17 mouse cellular contexts compared by ENCODE assay signal in the genomic region with DNA sequence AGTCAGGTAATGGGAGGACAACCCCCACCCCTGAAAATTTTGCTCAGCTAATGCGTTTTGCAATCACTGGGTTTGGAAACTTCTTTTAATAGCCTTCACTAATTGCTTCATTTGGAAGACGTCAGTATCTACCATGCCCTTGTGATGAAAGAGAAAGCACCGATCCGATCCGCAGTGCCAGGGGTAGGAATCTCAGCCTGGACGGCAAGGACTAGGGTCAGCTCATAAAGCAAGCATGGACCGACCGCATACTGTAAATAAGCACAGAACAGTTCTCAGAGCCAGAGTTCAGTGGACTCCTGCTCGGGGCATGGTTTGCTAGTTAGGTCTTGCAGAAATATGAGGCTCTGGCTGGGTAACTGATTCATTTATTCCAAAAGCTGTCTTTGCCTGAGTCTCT.
DNase-seq lines count a peak whose midpoint lies in the region; TF ChIP-seq lines count a peak whose summit lies in the region.
"Had no signal": no experiment of that assay in that cellular context is flagged by ENCODE, and none has a peak within 500 bp of the region (broad histone marks: within the 10 kb centered on the region; RNA-seq: fewer than 3 reads in every experiment).

No protein-coding gene starts in this region.

- 82% methylated on average over 9 of the region's 9 CpGs for WGBS in heart, embryonic 10.5 days
- WGBS in hindbrain, embryonic 10.5 days, result 90% methylated on average over 9 of the region's 9 CpGs

- 0 out of 2 replicates have a peak, but pooled peaks cover 6% of the 10 kb centered on the region for H3K27me3 ChIP-seq in heart, embryonic 10.5 days (ENCODE audit: insufficient read depth, poor library complexity, severe bottlenecking)
- no peaks in the 10 kb centered on the region for H3K27me3 ChIP-seq in myocyte (ENCODE audit: control insufficient read depth, insufficient read depth, insufficient read length)
- H3K27me3 ChIP-seq in hindbrain, embryonic 10.5 days (ENCODE audit: insufficient read depth, poor library complexity, severe bottlenecking), result no peaks in the 10 kb centered on the region
- H3K27me3 ChIP-seq: embryonic facial prominence, embryonic 12.5 days; heart, embryonic 15.5 days; liver, embryonic 12.5 days; midbrain, embryonic 15.5 days had no signal

- no peak overlapping the region for H3K4me3 ChIP-seq in heart, embryonic 10.5 days
- no peak overlapping the region for H3K4me3 ChIP-seq in myocyte
- no peak overlapping the region for H3K4me3 ChIP-seq in hindbrain, embryonic 10.5 days
- H3K4me3 ChIP-seq: embryonic facial prominence, embryonic 12.5 days; heart, embryonic 15.5 days; layer of hippocampus, adult 2 months; liver, embryonic 12.5 days; midbrain, embryonic 15.5 days had no signal

- DNase-seq in heart, embryonic 10.5 days (ENCODE audit: low spot score), result peak; percentile 52
- DNase-seq in heart, adult 8-10 months (ENCODE audit: low spot score), result no peak
- peak; percentile 10 for DNase-seq in adrenal gland, postnatal 25 days
- DNase-seq in kidney, adult 9 months, result peak; percentile 74
- DNase-seq in cerebellum, adult 9-10 months, result no peak
- no peak for DNase-seq in hindbrain, embryonic 10.5 days (ENCODE audit: low spot score)
- DNase-seq: cerebellum, adult 11-12 months; gastrocnemius, postnatal 36 days; left cerebral cortex, postnatal 4 days; lung, embryonic 14.5 days had no signal

- TF ChIP-seq POLR2A in myocyte (IDR thresholded peaks at IDR 0.05; ENCODE audit: insufficient read length, low read depth), result no peak

- no peaks in the 10 kb centered on the region for H3K79me2 ChIP-seq in myocyte (ENCODE audit: control insufficient read depth, insufficient read depth)

- H3K9me3 ChIP-seq in heart, embryonic 10.5 days, result peaks cover 13% of the 10 kb centered on the region
- peaks cover 20% of the 10 kb centered on the region for H3K9me3 ChIP-seq in hindbrain, embryonic 10.5 days
- H3K9me3 ChIP-seq: heart, embryonic 15.5 days had no signal

- H3K4me1 ChIP-seq in heart, embryonic 10.5 days, result peaks cover 4% of the 10 kb centered on the region; the same call in 1 of the 2 replicates
- H3K4me1 ChIP-seq in hindbrain, embryonic 10.5 days (replicated peaks), result 0 out of 2 replicates have a peak, but pooled peaks cover 6% of the 10 kb centered on the region
- H3K4me1 ChIP-seq: liver, embryonic 12.5 days had no signal

- H3K4me2 ChIP-seq in myocyte (ENCODE audit: low read depth), result peak overlapping the region; percentile 56
- H3K4me2 ChIP-seq: embryonic facial prominence, embryonic 12.5 days; heart, embryonic 15.5 days; liver, embryonic 12.5 days; lung, embryonic 14.5 days; midbrain, embryonic 15.5 days had no signal

- no peak overlapping the region for H3K27ac ChIP-seq in heart, embryonic 10.5 days
- no peak overlapping the region for H3K27ac ChIP-seq in hindbrain, embryonic 10.5 days
- H3K27ac ChIP-seq: embryonic facial prominence, embryonic 12.5 days; heart, embryonic 15.5 days; layer of hippocampus, adult 2 months; liver, embryonic 12.5 days; macrophage; midbrain, embryonic 15.5 days had no signal

- no peaks in the 10 kb centered on the region for H3K36me3 ChIP-seq in heart, embryonic 10.5 days
- no peaks in the 10 kb centered on the region for H3K36me3 ChIP-seq in myocyte (ENCODE audit: control insufficient read depth, insufficient read depth)
- H3K36me3 ChIP-seq in hindbrain, embryonic 10.5 days, result no peaks in the 10 kb centered on the region
- H3K36me3 ChIP-seq: embryonic facial prominence, embryonic 12.5 days; heart, embryonic 15.5 days; liver, embryonic 12.5 days; midbrain, embryonic 15.5 days had no signal

- H3ac ChIP-seq in myocyte (ENCODE audit: control insufficient read depth, insufficient read length), result no peak overlapping the region

TF ChIP-seq in myocyte, 11 proteins besides CTCF, POLR2A, EP300 and RAD21:
- TF ChIP-seq MYOD1 (IDR thresholded peaks at IDR 0.05; ENCODE audit: control insufficient read depth in 1 of 3, insufficient read length in 2 of 3, low read depth in 2 of 3) (no peak), E2F4 (IDR thresholded peaks at IDR 0.05; ENCODE audit: insufficient read depth) (no peak), CEBPB (IDR thresholded peaks at IDR 0.05; ENCODE audit: insufficient read depth, poor library complexity, severe bottlenecking) (no peak), POLR2AphosphoS2 (IDR thresholded peaks at IDR 0.05; ENCODE audit: insufficient read length, low read depth) (no peak), REST (IDR thresholded peaks at IDR 0.05; ENCODE audit: insufficient read depth, insufficient read length) (no peak), MAX (IDR thresholded peaks at IDR 0.05; ENCODE audit: low read depth) (no peak), TCF3 (IDR thresholded peaks at IDR 0.05; ENCODE audit: insufficient read length, low read depth) (no peak), TCF12 (IDR thresholded peaks at IDR 0.05; ENCODE audit: insufficient read depth, poor library complexity, severe bottlenecking) (no peak), USF1 (IDR thresholded peaks at IDR 0.05; ENCODE audit: low read depth) (no peak), MYOG (IDR thresholded peaks at IDR 0.05; ENCODE audit: control insufficient read depth in 1 of 3, insufficient read depth in 1 of 3, insufficient read length in 2 of 3, low read depth in 2 of 3) (no peak), SRF (IDR thresholded peaks at IDR 0.05; ENCODE audit: control insufficient read depth, insufficient read length, low read depth) (no peak)

Comparison
In these comparisons a context has a peak if more than half of its experiments do, and no peak if none do; other contexts are left out.
1. DNase-seq: peak in heart, embryonic 10.5 days (single experiment), adrenal gland, postnatal 25 days (single experiment) and kidney, adult 9 months (single experiment); none in heart, adult 8-10 months (single experiment), cerebellum, adult 9-10 months (single experiment) and hindbrain, embryonic 10.5 days (single experiment).